Mouse (Mus musculus) heart, embryonic 10.5 days (tissue): ENCODE measurements at regions not wholly inside any gene's neighbourhood (a gene's known extent, or its start where the extent isn't known, plus 50 kb on each side); places are given as distances from the start of the nearest gene placed in this dataset.

Experiments used
- DNase-seq: peaks from one replicate; pipeline ENCODE4 v3.0.0-alpha.2; 2017; ENCODE audit warnings: low spot score
- H3K27ac ChIP-seq: fragments of 300-500 bp; sonication (generic); 2 replicates; pipeline ENCODE4 v1.5.1; 2016; ENCODE audit warnings: mild to moderate bottlenecking
- H3K27me3 ChIP-seq: fragments of 300-500 bp; sonication (generic); 2 replicates; pipeline ENCODE4 v1.6.1; 2016; ENCODE audit warnings: mild to moderate bottlenecking; ENCODE audit not compliant: poor library complexity, insufficient read depth, severe bottlenecking
- H3K36me3 ChIP-seq: fragments of 300-500 bp; sonication (generic); 2 replicates; pipeline ENCODE4 v1.6.1; 2016; ENCODE audit warnings: mild to moderate bottlenecking, moderate library complexity
- H3K4me1 ChIP-seq: fragments of 300-500 bp; sonication (generic); 2 replicates; pipeline ENCODE4 v1.6.1; 2016; ENCODE audit warnings: mild to moderate bottlenecking
- H3K4me3 ChIP-seq: fragments of 300-500 bp; sonication (generic); 2 replicates; pipeline ENCODE4 v1.5.1; 2016; ENCODE audit warnings: mild to moderate bottlenecking, moderate library complexity
- H3K9me3 ChIP-seq: fragments of 300-500 bp; sonication (generic); 2 replicates; pipeline ENCODE4 v1.6.1; 2016; ENCODE audit warnings: mild to moderate bottlenecking, moderate library complexity
- WGBS: fragments of 180-500 bp; shearing (Covaris S2); methylation state at CpG from one replicate; pipeline ENCODE4 v1.1.7; 2016; 5-methylcytosine and 5-hydroxymethylcytosine counted together

DNA sequence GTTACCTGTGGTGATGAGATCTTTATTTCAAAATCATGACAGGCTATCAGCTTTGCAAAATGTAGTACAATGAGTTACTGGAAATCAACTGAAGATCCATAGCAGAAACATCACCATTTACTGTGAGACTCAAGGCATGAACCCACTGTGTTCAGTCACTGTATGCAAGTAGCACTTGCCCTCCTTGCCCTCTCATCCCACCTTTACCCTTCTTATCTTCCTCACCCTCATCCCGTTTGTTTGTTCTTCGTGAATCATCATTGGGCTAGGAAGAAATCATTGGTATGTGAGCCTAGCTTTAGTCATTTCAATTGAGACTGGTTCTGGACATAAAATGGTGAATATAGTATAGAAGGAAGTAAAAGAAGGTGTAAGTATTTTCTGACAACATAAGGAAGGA lies 223.6 kb downstream of the Gm5447 start:
- H3K27ac ChIP-seq: no peak overlapping the region
- no peaks in the 10 kb centered on the region for H3K9me3 ChIP-seq
- no peak overlapping the region for H3K4me3 ChIP-seq
- WGBS: 53% methylated on average over 2 of the region's 2 CpGs
- no peak for DNase-seq
- H3K36me3 ChIP-seq: no peaks in the 10 kb centered on the region
- no peaks in the 10 kb centered on the region for H3K4me1 ChIP-seq
- H3K27me3 ChIP-seq: no peaks in the 10 kb centered on the region; the same call in 1 of the 2 replicates

DNA sequence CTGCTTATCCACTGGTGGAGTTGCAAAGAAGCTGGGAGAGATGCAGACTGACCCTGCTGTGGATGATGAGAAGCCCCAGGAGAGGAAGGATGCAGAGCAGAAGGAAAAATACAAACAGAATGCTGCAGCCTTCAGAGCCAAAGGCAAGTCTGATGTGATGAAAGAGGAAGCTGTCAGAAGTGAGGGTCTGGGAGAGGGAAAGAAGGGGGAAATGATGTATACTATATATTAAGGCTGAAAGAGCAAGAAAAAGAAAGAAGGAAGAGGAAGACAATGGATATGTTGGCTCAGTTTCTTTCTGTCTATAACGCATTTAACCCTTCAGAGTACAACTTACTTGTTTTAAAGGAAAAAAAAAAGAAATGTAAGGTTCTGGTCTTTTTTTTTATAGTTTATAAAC lies 225.4 kb downstream of the Gm5447 start:
- Histone ChIP-seq H3K4me3 (no peak overlapping the region), H3K9me3 (no peaks in the 10 kb centered on the region), H3K4me1 (no peaks in the 10 kb centered on the region), H3K27ac (no peak overlapping the region), H3K36me3 (no peaks in the 10 kb centered on the region), H3K27me3 (peaks cover 4% of the 10 kb centered on the region; the same call in 1 of the 2 replicates)
- WGBS: 79% methylated on average over 1 of the region's 1 CpGs
- peak; percentile 59 for DNase-seq

DNA sequence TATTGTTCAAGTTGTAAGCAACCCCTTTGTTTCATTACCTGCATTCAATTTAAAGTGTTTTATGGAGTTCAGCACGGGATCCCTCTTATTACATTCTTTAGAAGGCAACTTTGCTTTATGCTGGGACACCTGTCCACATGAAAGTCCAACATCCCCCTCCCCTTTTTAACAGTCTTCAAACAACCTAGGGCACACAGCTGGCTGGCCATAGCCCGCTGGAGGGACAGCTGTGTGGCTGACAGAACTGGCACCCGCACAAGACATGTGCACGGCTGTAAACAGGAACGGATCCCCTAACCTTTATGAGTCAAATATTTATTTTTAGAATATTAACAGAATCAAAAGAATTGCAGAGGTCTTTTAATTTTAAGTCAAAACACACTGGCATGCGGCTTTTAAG lies 230.1 kb downstream of the Gm5447 start:
- WGBS: 83% methylated on average over 6 of the region's 6 CpGs
- Histone ChIP-seq H3K9me3 (no peaks in the 10 kb centered on the region), H3K27ac (no peak overlapping the region), H3K4me3 (no peak overlapping the region), H3K27me3 (peaks cover 27% of the 10 kb centered on the region; the same call in 1 of the 2 replicates), H3K4me1 (0 out of 2 replicates have a peak, but pooled peaks cover 2% of the 10 kb centered on the region), H3K36me3 (no peaks in the 10 kb centered on the region)
- DNase-seq: no peak

DNA sequence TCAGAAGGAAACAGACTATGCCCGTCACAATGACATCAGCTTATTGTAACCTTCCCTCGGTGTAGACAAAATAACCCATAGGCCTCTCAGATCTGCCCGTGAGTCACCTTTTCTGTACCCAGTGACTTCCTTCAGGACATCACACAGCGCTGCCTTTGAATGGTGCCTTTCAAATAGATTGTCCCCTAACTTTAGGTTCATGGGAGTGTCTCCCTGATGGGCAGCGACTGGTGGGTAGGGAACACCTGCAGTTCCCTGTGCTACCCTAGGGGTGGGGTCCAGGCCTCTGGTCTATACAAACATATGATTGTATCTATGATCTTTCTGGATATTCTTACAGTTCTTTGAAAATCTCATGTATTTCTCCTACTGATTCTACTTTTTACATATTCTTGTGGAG lies 232.4 kb downstream of the Gm5447 start:
- Histone ChIP-seq H3K9me3 (no peaks in the 10 kb centered on the region), H3K4me1 (0 out of 2 replicates have a peak, but pooled peaks cover 4% of the 10 kb centered on the region), H3K36me3 (no peaks in the 10 kb centered on the region), H3K27ac (no peak overlapping the region), H3K27me3 (peaks cover 27% of the 10 kb centered on the region; the same call in 1 of the 2 replicates), H3K4me3 (no peak overlapping the region)
- DNase-seq: no peak
- 64% methylated on average over 5 of the region's 5 CpGs for WGBS

GRCm38 (mm10) chr13:31207709-31208108 lies 233.7 kb downstream of the Gm5447 start:
- WGBS: 40% methylated on average over 5 of the region's 5 CpGs
- peak; percentile 88 for DNase-seq
- no peaks in the 10 kb centered on the region for H3K36me3 ChIP-seq
- H3K9me3 ChIP-seq: no peaks in the 10 kb centered on the region
- H3K27me3 ChIP-seq: peaks cover 27% of the 10 kb centered on the region; the same call in 1 of the 2 replicates
- 0 out of 2 replicates have a peak, but pooled peaks cover 4% of the 10 kb centered on the region for H3K4me1 ChIP-seq
- H3K27ac ChIP-seq: no peak overlapping the region
- no peak overlapping the region for H3K4me3 ChIP-seq

- Histone ChIP-seq H3K27ac (no peak overlapping the region), H3K36me3 (no peaks in the 10 kb centered on the region), H3K4me3 (no peak overlapping the region), H3K4me1 (no peaks in the 10 kb centered on the region; the same call in 1 of the 2 replicates), H3K27me3 (no peaks in the 10 kb centered on the region), H3K9me3 (no peaks in the 10 kb centered on the region)
- no peak for DNase-seq
- WGBS: 71% methylated on average over 2 of the region's 2 CpGs
These were observed 249.0 kb downstream of the Gm5447 start for GRCm38 (mm10) chr13:31223016-31223415.

GRCm38 (mm10) chr13:31240546-31240945 lies 266.5 kb downstream of the Gm5447 start:
- no peak overlapping the region for H3K27ac ChIP-seq
- H3K36me3 ChIP-seq: no peaks in the 10 kb centered on the region
- H3K27me3 ChIP-seq: no peaks in the 10 kb centered on the region
- no peaks in the 10 kb centered on the region for H3K4me1 ChIP-seq
- no peak for DNase-seq
- H3K4me3 ChIP-seq: no peak overlapping the region
- no peaks in the 10 kb centered on the region for H3K9me3 ChIP-seq
- WGBS: 93% methylated on average over 6 of the region's 6 CpGs

DNA sequence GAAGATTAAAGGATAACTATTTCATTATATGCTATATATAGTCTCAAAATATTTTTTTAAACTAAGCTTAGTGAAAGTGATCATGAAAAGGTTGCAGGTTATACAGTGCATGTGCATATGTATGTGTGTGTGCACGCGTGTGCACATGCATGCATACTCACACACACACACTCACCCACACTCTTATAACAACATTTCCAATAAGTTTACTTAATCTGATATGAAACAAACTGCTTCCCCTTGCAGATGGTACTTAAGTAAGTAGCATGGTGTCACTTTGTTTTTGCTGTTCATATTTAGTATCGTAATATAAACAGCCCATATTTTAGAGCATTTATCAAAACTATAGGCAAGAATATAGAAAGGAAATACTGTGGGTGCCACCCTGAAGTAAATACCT lies 275.0 kb downstream of the Gm5447 start:
- Histone ChIP-seq H3K36me3 (no peaks in the 10 kb centered on the region), H3K4me3 (no peak overlapping the region), H3K4me1 (no peaks in the 10 kb centered on the region), H3K27me3 (no peaks in the 10 kb centered on the region), H3K9me3 (no peaks in the 10 kb centered on the region), H3K27ac (no peak overlapping the region)
- 95% methylated on average over 3 of the region's 3 CpGs for WGBS
- no peak for DNase-seq

- Histone ChIP-seq H3K9me3 (no peaks in the 10 kb centered on the region), H3K36me3 (no peaks in the 10 kb centered on the region), H3K4me1 (no peaks in the 10 kb centered on the region), H3K27ac (no peak overlapping the region), H3K4me3 (no peak overlapping the region), H3K27me3 (no peaks in the 10 kb centered on the region)
- WGBS: 75% methylated on average over 5 of the region's 5 CpGs
- DNase-seq: no peak
These were observed 275.5 kb downstream of the Gm5447 start for GRCm38 (mm10) chr13:31249525-31249924.

- H3K4me1 ChIP-seq: no peaks in the 10 kb centered on the region
- WGBS: 66% methylated on average over 4 of the region's 4 CpGs
- no peaks in the 10 kb centered on the region for H3K27me3 ChIP-seq
- H3K36me3 ChIP-seq: no peaks in the 10 kb centered on the region
- DNase-seq: no peak
- no peak overlapping the region for H3K27ac ChIP-seq
- no peaks in the 10 kb centered on the region for H3K9me3 ChIP-seq
- H3K4me3 ChIP-seq: no peak overlapping the region
These were observed 280.0 kb downstream of the Gm5447 start for GRCm38 (mm10) chr13:31254016-31254415.

DNA sequence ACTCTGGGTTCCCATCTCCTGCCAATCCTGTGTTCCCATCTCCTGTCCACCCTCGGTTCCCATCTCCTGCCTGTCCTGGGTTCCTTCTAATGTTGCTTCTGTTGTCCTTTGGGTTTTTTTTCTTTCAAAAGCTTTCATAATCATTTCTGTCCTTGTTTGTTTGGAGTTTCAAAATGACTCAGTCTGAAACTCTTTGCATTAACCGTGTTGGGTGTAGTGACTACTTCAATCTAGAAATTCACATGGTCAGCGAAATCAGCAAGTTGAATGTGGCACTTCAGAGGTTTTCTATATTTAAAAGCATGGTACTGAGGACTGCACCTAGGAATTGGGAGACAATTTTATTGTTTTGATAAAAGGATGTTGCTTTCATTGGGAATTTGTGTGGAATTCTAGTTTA lies 280.7 kb downstream of the Gm5447 start:
- Histone ChIP-seq H3K9me3 (no peaks in the 10 kb centered on the region), H3K27ac (no peak overlapping the region), H3K4me1 (no peaks in the 10 kb centered on the region), H3K4me3 (no peak overlapping the region), H3K27me3 (no peaks in the 10 kb centered on the region), H3K36me3 (no peaks in the 10 kb centered on the region)
- WGBS: 86% methylated on average over 3 of the region's 3 CpGs
- DNase-seq: no peak

GRCm38 (mm10) chr13:31255506-31255905 lies 281.5 kb downstream of the Gm5447 start:
- Histone ChIP-seq H3K27me3 (no peaks in the 10 kb centered on the region), H3K4me3 (no peak overlapping the region), H3K36me3 (no peaks in the 10 kb centered on the region), H3K9me3 (no peaks in the 10 kb centered on the region), H3K4me1 (no peaks in the 10 kb centered on the region), H3K27ac (no peak overlapping the region)
- no peak for DNase-seq
- 89% methylated on average over 3 of the region's 3 CpGs for WGBS

DNA sequence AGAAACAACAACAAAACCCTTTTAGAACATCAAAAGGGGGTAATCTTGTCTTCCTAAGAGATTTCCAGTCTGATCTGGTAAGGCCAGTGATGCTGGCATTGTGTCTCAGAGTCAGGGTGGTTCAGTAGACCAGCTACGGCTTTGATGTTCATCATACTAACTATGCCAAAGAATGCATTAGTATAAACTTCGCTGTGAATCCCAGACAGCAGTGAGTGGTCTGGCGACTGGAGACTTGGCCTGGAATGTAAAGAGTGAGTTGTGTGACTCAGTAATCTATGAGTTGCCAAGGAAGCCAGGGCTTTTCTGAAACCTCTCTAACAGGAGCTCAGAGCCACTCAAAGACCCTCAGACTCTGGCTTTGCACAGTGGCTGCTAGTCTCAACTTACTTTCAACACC lies 288.1 kb upstream of the Foxq1 start:
- H3K9me3 ChIP-seq: no peaks in the 10 kb centered on the region
- no peaks in the 10 kb centered on the region for H3K36me3 ChIP-seq
- H3K4me3 ChIP-seq: no peak overlapping the region
- peaks cover 15% of the 10 kb centered on the region; the same call in 1 of the 2 replicates for H3K4me1 ChIP-seq
- H3K27ac ChIP-seq: no peak overlapping the region
- 60% methylated on average over 3 of the region's 3 CpGs for WGBS
- H3K27me3 ChIP-seq: peaks cover 9% of the 10 kb centered on the region; the same call in 1 of the 2 replicates
- no peak for DNase-seq

GRCm38 (mm10) chr13:31276005-31276644 lies 279.8 kb upstream of the Foxq1 start:
- no peaks in the 10 kb centered on the region for H3K9me3 ChIP-seq
- 53% methylated on average over 6 of the region's 6 CpGs for WGBS
- no peak overlapping the region for H3K4me3 ChIP-seq
- H3K27me3 ChIP-seq: peaks cover 23% of the 10 kb centered on the region; the same call in 1 of the 2 replicates
- H3K36me3 ChIP-seq: no peaks in the 10 kb centered on the region
- no peak overlapping the region; the same call in 1 of the 2 replicates for H3K27ac ChIP-seq
- H3K4me1 ChIP-seq: peaks cover 28% of the 10 kb centered on the region
- no peak for DNase-seq
